Mouse (Mus musculus): Measurements from ENCODE around the gene Gdi1. TPM values are rescaled to one million over a fixed set of nuclear protein-coding genes. Genes with fewer than 3 reads are reported as not detected.

Gene Gdi1
- polyA plus RNA-seq (2012; rRNA removed): 182 and 192 TPM in 2 replicates

GRCm38 (mm10) chrX:74304867-74305700, at the start of gene Gdi1:
Gene Gdi1 (plus strand): TSS chrX:74304998.
- peaks cover 26% of the 10 kb centered on the region for H3K36me3 ChIP-seq (ENCODE audit: control insufficient read depth, insufficient read depth, low read length)
- no peaks in the 10 kb centered on the region for H3K27me3 ChIP-seq (ENCODE audit: control insufficient read depth, insufficient read depth, low read length)
- H3K4me1 ChIP-seq (ENCODE audit: control insufficient read depth, insufficient read depth, insufficient read length): peaks cover 3% of the 10 kb centered on the region; the same call in 1 of the 2 replicates
- peak within 1 kb of the TSS; percentile 97 for H3K27ac ChIP-seq (ENCODE audit: insufficient read depth, low read length)
- peak; percentile 57 to 74 for DNase-seq (ENCODE audit: low read depth in 1 of 2, low spot score in 2 of 2)
- 21% methylated on average over 37 of the region's 41 CpGs for WGBS
- peak; percentile 92 for TF ChIP-seq POLR2A (IDR thresholded peaks at IDR 0.05; ENCODE audit: low read depth, low read length)
- TF ChIP-seq CTCF (IDR thresholded peaks at IDR 0.05; ENCODE audit: extremely low read depth, insufficient read depth, insufficient read length, insufficient replicate concordance): no peak
- H3K4me3 ChIP-seq (ENCODE audit: extremely low read depth, insufficient read depth, insufficient read length): peak within 1 kb of the TSS; percentile 85

- no peak for DNase-seq (ENCODE audit: low read depth in 1 of 2, low spot score in 2 of 2)
- H3K36me3 ChIP-seq (ENCODE audit: control insufficient read depth, insufficient read depth, low read length): peaks cover 3% of the 10 kb centered on the region; the same call in 1 of the 2 replicates
- no peak overlapping the region for H3K4me3 ChIP-seq (ENCODE audit: extremely low read depth, insufficient read depth, insufficient read length)
- no peak overlapping the region for H3K27ac ChIP-seq (ENCODE audit: insufficient read depth, low read length)
- no peaks in the 10 kb centered on the region for H3K27me3 ChIP-seq (ENCODE audit: control insufficient read depth, insufficient read depth, low read length)
- 84% methylated on average over 3 of the region's 3 CpGs for WGBS
- TF ChIP-seq POLR2A (IDR thresholded peaks at IDR 0.05; ENCODE audit: low read depth, low read length) (no peak), CTCF (IDR thresholded peaks at IDR 0.05; ENCODE audit: extremely low read depth, insufficient read depth, insufficient read length, insufficient replicate concordance) (no peak)
- H3K4me1 ChIP-seq (ENCODE audit: control insufficient read depth, insufficient read depth, insufficient read length): peaks cover 6% of the 10 kb centered on the region; the same call in 1 of the 2 replicates
These were observed 47.1 kb upstream of the Gdi1 start for GRCm38 (mm10) chrX:74257746-74258145.

- H3K4me3 ChIP-seq (ENCODE audit: extremely low read depth, insufficient read depth, insufficient read length): peak overlapping the region; percentile 68
- H3K4me1 ChIP-seq (ENCODE audit: control insufficient read depth, insufficient read depth, insufficient read length): peaks cover 4% of the 10 kb centered on the region; the same call in 1 of the 2 replicates
- DNase-seq (ENCODE audit: low read depth in 1 of 2, low spot score in 2 of 2): no peak
- peaks cover 3% of the 10 kb centered on the region; the same call in 1 of the 2 replicates for H3K36me3 ChIP-seq (ENCODE audit: control insufficient read depth, insufficient read depth, low read length)
- no peaks in the 10 kb centered on the region for H3K27me3 ChIP-seq (ENCODE audit: control insufficient read depth, insufficient read depth, low read length)
- WGBS: 29% methylated on average over 3 of the region's 3 CpGs
- TF ChIP-seq CTCF (IDR thresholded peaks at IDR 0.05; ENCODE audit: extremely low read depth, insufficient read depth, insufficient read length, insufficient replicate concordance) (no peak), POLR2A (IDR thresholded peaks at IDR 0.05; ENCODE audit: low read depth, low read length) (no peak)
- H3K27ac ChIP-seq (ENCODE audit: insufficient read depth, low read length): peak overlapping the region; percentile 97
These were observed 35.1 kb upstream of the Gdi1 start for GRCm38 (mm10) chrX:74269736-74270061.

- TF ChIP-seq POLR2A (IDR thresholded peaks at IDR 0.05; ENCODE audit: low read depth, low read length) (peak; percentile 92), CTCF (IDR thresholded peaks at IDR 0.05; ENCODE audit: extremely low read depth, insufficient read depth, insufficient read length, insufficient replicate concordance) (no peak)
- Histone ChIP-seq H3K36me3 (ENCODE audit: control insufficient read depth, insufficient read depth, low read length) (peaks cover 3% of the 10 kb centered on the region; the same call in 1 of the 2 replicates), H3K4me3 (ENCODE audit: extremely low read depth, insufficient read depth, insufficient read length) (peak within 1 kb of the TSS; percentile 83), H3K27me3 (ENCODE audit: control insufficient read depth, insufficient read depth, low read length) (no peaks in the 10 kb centered on the region), H3K27ac (ENCODE audit: insufficient read depth, low read length) (peak within 1 kb of the TSS; percentile 99), H3K4me1 (ENCODE audit: control insufficient read depth, insufficient read depth, insufficient read length) (peaks cover 4% of the 10 kb centered on the region; the same call in 1 of the 2 replicates)
- WGBS: 22% methylated on average over 42 of the region's 42 CpGs
- peak; percentile 82 to 96 for DNase-seq (ENCODE audit: low read depth in 1 of 2, low spot score in 2 of 2)
These were observed 34.5 kb upstream of the Gdi1 start, which contains the start of gene Rpl10 for GRCm38 (mm10) chrX:74270062-74270901. Gene Rpl10 (plus strand): TSS chrX:74270812.

GRCm38 (mm10) chrX:74270902-74271551, 33.8 kb upstream of the Gdi1 start:
- Histone ChIP-seq H3K27ac (ENCODE audit: insufficient read depth, low read length) (peak overlapping the region; percentile 66), H3K4me1 (ENCODE audit: control insufficient read depth, insufficient read depth, insufficient read length) (peaks cover 4% of the 10 kb centered on the region; the same call in 1 of the 2 replicates), H3K36me3 (ENCODE audit: control insufficient read depth, insufficient read depth, low read length) (peaks cover 3% of the 10 kb centered on the region; the same call in 1 of the 2 replicates), H3K27me3 (ENCODE audit: control insufficient read depth, insufficient read depth, low read length) (no peaks in the 10 kb centered on the region), H3K4me3 (ENCODE audit: extremely low read depth, insufficient read depth, insufficient read length) (peak overlapping the region; percentile 67)
- 25% methylated on average over 27 of the region's 27 CpGs for WGBS
- TF ChIP-seq CTCF (IDR thresholded peaks at IDR 0.05; ENCODE audit: extremely low read depth, insufficient read depth, insufficient read length, insufficient replicate concordance) (no peak), POLR2A (IDR thresholded peaks at IDR 0.05; ENCODE audit: low read depth, low read length) (no peak)
- no peak for DNase-seq (ENCODE audit: low read depth in 1 of 2, low spot score in 2 of 2)

Data from spleen, adult 2 months (tissue).